Mouse (Mus musculus) neural tube, embryonic 11.5 days (tissue): Measurements from ENCODE around the gene Ptk7. TPM values are rescaled to one million over a fixed set of nuclear protein-coding genes. Genes with fewer than 3 reads are reported as not detected.
A peak's percentile ranks its signal among the peaks of the same experiment; 100 is the strongest.

Source experiments
- ATAC-seq: fragments of 200-750 bp; cut with Nextera tagmentation; 2 replicates; pipeline ENCODE4 v1.8.0; 2017; ENCODE audit warnings: moderate number of reproducible peaks, mild to moderate bottlenecking, moderate TSS enrichment, moderate library complexity; ENCODE audit not compliant: insufficient read depth, low FRiP score, low TSS enrichment
- DNase-seq: peaks from one replicate; pipeline ENCODE4 v3.0.0-alpha.2; 2015; ENCODE audit warnings: low spot score
- H3K27ac ChIP-seq: fragments of 300-500 bp; sonication (generic); 2 replicates; pipeline ENCODE4 v1.5.1; 2014; ENCODE audit warnings: low read depth, mild to moderate bottlenecking, low read length
- H3K27me3 ChIP-seq: fragments of 300-500 bp; sonication (generic); 2 replicates; pipeline ENCODE4 v1.6.1; 2014; ENCODE audit warnings: mild to moderate bottlenecking, low read length, mixed read lengths; ENCODE audit not compliant: control insufficient read depth, insufficient read depth
- H3K36me3 ChIP-seq: fragments of 300-500 bp; sonication (generic); 2 replicates; pipeline ENCODE4 v1.6.1; 2014; ENCODE audit warnings: mild to moderate bottlenecking, low read length, moderate library complexity, mixed read lengths; ENCODE audit not compliant: control insufficient read depth, insufficient read depth
- H3K4me1 ChIP-seq: fragments of 300-500 bp; sonication (generic); 2 replicates; pipeline ENCODE4 v1.6.1; 2014; ENCODE audit warnings: low read length, mixed read lengths; ENCODE audit not compliant: control insufficient read depth, insufficient read depth
- H3K4me2 ChIP-seq: fragments of 300-500 bp; sonication (generic); 2 replicates; pipeline ENCODE4 v1.6.1; 2014; ENCODE audit warnings: low read depth, mild to moderate bottlenecking, moderate library complexity
- H3K4me3 ChIP-seq: fragments of 300-500 bp; sonication (generic); 2 replicates; pipeline ENCODE4 v1.5.1; 2014; ENCODE audit warnings: low read depth, low read length
- H3K9ac ChIP-seq: fragments of 300-500 bp; sonication (generic); 2 replicates; pipeline ENCODE4 v1.6.1; 2014; ENCODE audit warnings: mild to moderate bottlenecking, low read length
- H3K9me3 ChIP-seq: fragments of 300-500 bp; sonication (generic); 2 replicates; pipeline ENCODE4 v1.6.1; 2016; ENCODE audit warnings: low read length; ENCODE audit not compliant: control insufficient read depth
- WGBS: fragments of 180-500 bp; shearing (Covaris S2); extraction: QIAGEN DNeasy Blood & Tissue Kit; methylation state at CpG from one replicate; pipeline ENCODE4 v1.1.7; 2014; 5-methylcytosine and 5-hydroxymethylcytosine counted together
- polyA plus RNA-seq: library from polyadenylated mRNA; unstranded; fragments of >200 nt; fragmentation: Nextera tagmentation; extraction: Ambion mirVana; gene quantifications from 2 replicates; pipeline ENCODE4 v1.2.1, GENCODE M21; 2014

Ptk7 gene
- polyA plus RNA-seq, 1 experiment from 2014 or later, result 32.9 TPM

- Histone ChIP-seq H3K4me2 (peak overlapping the region; percentile 95), H3K4me3 (no peak overlapping the region), H3K9me3 (no peaks in the 10 kb centered on the region), H3K27me3 (no peaks in the 10 kb centered on the region), H3K27ac (no peak overlapping the region), H3K36me3 (peaks cover 2% of the 10 kb centered on the region), H3K4me1 (peaks cover 31% of the 10 kb centered on the region), H3K9ac (no peak overlapping the region)
- WGBS, result 93% methylated on average over 7 of the region's 7 CpGs
- DNase-seq (no peak), ATAC-seq (no peak)
Observed at GRCm38 (mm10) chr17:46647279-46647678, 18.0 kb upstream of the Ptk7 start.

DNA sequence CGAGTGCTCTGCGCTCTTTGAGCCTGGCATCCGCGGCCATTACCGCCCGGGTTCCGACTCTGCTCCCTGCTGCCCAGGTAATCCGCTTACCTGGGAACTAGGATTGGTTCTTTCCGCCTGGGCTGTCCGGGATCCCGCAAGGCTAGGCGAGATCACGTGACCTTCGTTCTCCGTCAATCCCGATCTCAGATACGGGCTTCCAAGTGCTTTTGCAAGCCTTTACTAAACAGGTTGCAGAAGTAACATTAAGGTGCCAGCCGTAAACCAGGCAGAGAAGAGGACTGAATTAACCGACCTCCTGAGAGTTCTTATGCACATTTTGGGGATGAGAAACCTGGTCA lies 17.0 kb upstream of the Ptk7 start:
- Histone ChIP-seq H3K36me3 (peaks cover 4% of the 10 kb centered on the region), H3K4me1 (peaks cover 22% of the 10 kb centered on the region), H3K4me2 (peak overlapping the region; percentile 95), H3K9me3 (no peaks in the 10 kb centered on the region), H3K4me3 (peak overlapping the region; percentile 81), H3K27me3 (no peaks in the 10 kb centered on the region), H3K27ac (peak overlapping the region; percentile 58; the same call in 1 of the 2 replicates), H3K9ac (peak overlapping the region; percentile 82)
- under 1% methylated on average over 19 of the region's 19 CpGs for WGBS
- ATAC-seq (no peak), DNase-seq (no peak)

DNA sequence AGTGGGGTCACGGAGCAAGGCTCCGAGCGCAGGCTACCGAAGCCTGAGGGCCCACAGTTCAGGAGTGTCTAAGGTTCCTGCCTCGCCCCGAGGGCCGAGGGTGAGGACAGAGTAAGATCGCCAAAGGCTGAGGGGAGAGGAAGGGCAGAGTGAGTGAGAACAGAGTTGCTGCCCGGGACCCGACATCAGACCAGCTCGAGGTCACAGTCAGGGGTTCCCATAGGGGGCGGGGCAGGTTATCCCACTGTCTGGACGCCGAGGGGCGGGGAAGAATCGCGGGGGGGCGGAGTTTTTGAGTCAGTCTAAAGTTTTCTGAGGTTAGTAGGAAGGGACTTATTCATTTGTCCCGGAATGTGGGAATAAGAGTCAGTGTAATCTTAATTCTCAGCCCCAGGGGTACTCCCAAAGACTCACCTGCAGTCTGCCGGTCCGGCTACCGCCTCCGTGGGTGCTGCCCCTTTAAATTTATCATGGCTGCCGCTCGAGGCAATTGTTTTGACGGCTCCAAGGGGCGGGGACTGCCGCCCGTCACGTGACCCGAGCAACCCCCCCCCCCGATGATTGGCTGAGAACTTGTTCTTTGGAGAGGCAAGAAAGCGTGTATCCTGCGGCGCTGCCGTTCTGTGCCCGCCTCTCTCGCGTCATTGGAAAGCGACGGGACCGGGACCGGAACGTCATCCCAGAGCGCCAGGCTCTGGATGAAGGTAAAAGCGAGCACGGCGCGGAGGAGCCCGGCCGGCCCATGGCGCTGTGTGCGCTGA lies 16.4 kb upstream of the Ptk7 start, which contains the start of the genes Klc4 and Mrpl2:
Gene Klc4, minus strand, starts transcription at position 462 of the 761 bp plus-strand sequence.
Gene Mrpl2, plus strand, starts transcription at position 669 of the 761 bp plus-strand sequence.
- H3K27me3 ChIP-seq, result no peaks in the 10 kb centered on the region
- H3K9ac ChIP-seq, result peak within 1 kb of the TSS; percentile 82
- peaks cover 4% of the 10 kb centered on the region for H3K36me3 ChIP-seq
- ATAC-seq (peak; percentile 77), DNase-seq (peak; percentile 99)
- peak within 1 kb of the TSS; percentile 81 for H3K4me3 ChIP-seq
- no peaks in the 10 kb centered on the region for H3K9me3 ChIP-seq
- H3K4me2 ChIP-seq, result peak within 1 kb of the TSS; percentile 95
- under 1% methylated on average over 53 of the region's 53 CpGs for WGBS
- peaks cover 17% of the 10 kb centered on the region for H3K4me1 ChIP-seq
- H3K27ac ChIP-seq, result peak within 1 kb of the TSS; percentile 58; the same call in 1 of the 2 replicates

DNA sequence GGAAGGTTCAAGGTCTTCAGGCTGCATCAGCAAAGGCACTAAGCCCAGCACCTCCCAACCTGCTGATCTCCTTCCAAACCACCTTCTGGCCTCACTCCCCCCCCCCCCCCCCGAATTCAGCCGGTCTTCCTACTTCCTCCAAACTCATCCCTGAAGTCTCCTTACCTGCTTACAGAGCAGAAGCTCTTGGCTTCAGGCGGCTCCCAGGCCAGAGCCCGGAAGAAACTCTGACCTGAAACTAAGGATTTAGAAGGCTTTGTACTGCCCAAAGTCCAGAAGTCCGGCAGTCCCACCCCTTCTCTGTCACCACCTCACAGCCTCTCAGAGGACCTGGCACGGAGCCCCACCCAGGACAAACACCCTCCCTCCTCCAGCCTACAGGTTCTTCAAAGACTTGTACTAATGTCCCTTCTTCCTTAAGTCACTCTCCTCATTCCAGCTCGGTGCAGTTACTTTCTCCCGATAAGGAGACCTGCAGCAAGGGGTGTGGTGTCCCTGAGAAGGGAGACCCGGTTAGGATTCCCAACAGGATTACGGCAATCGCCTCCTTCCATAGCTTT lies 15.7 kb upstream of the Ptk7 start:
- Histone ChIP-seq H3K9me3 (no peaks in the 10 kb centered on the region), H3K4me3 (peak overlapping the region; percentile 81), H3K4me2 (peak overlapping the region; percentile 81), H3K27me3 (no peaks in the 10 kb centered on the region), H3K9ac (peak overlapping the region; percentile 45), H3K4me1 (peaks cover 17% of the 10 kb centered on the region), H3K36me3 (peaks cover 4% of the 10 kb centered on the region), H3K27ac (no peak overlapping the region)
- DNase-seq (no peak), ATAC-seq (no peak)
- 14% methylated on average over 10 of the region's 11 CpGs for WGBS

DNA sequence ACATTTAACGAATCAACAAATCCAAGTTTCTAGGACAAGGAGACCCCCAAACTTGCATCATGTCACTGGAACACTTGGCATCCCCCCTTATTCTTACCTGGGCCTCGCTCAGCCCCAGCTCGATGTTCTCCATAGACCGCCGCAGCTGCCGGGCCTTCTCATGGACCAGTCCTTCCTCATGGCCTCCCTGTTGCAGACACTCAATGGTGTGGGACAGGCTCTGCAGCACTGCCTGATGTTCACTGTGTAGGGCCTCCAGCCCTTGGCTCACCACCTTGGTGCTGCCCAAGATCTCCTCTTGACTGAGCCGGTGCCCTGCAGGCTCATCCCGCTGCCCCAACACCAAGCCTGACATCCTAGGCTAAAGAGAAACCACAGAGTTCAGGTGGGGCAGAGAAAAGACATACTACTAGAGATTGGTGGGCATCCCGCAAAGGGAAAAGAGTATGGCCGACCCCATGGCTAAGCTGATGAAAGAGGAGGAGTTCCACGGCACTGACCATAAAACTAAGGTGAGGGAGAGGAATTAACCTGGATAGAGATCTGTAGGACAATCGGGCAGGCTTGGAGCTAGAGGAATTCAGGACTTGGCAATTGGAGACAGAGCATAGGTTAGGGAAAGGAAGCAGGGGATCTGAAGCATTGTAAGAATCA lies 15.0 kb upstream of the Ptk7 start:
- H3K27me3 ChIP-seq, result no peaks in the 10 kb centered on the region
- H3K4me3 ChIP-seq, result no peak overlapping the region
- H3K9ac ChIP-seq, result no peak overlapping the region
- ATAC-seq, result no peak
- 88% methylated on average over 12 of the region's 12 CpGs for WGBS
- peaks cover 13% of the 10 kb centered on the region; the same call in 1 of the 2 replicates for H3K4me1 ChIP-seq
- peak overlapping the region; percentile 81 for H3K4me2 ChIP-seq
- H3K27ac ChIP-seq, result no peak overlapping the region
- H3K36me3 ChIP-seq, result peaks cover 4% of the 10 kb centered on the region
- H3K9me3 ChIP-seq, result no peaks in the 10 kb centered on the region
- DNase-seq, result no peak

GRCm38 (mm10) chr17:46642060-46642459 lies 12.8 kb upstream of the Ptk7 start:
- Histone ChIP-seq H3K4me3 (no peak overlapping the region), H3K9ac (no peak overlapping the region), H3K27me3 (no peaks in the 10 kb centered on the region), H3K36me3 (peaks cover 4% of the 10 kb centered on the region), H3K4me2 (no peak overlapping the region), H3K27ac (no peak overlapping the region), H3K9me3 (no peaks in the 10 kb centered on the region), H3K4me1 (peaks cover 12% of the 10 kb centered on the region; the same call in 1 of the 2 replicates)
- WGBS, result 88% methylated on average over 17 of the region's 17 CpGs
- DNase-seq (no peak), ATAC-seq (no peak)

GRCm38 (mm10) chr17:46639929-46640328 lies 10.6 kb upstream of the Ptk7 start:
- 78% methylated on average over 9 of the region's 9 CpGs for WGBS
- Histone ChIP-seq H3K36me3 (peaks cover 4% of the 10 kb centered on the region), H3K4me1 (peaks cover 8% of the 10 kb centered on the region; the same call in 1 of the 2 replicates), H3K4me3 (no peak overlapping the region), H3K27ac (no peak overlapping the region), H3K9me3 (no peaks in the 10 kb centered on the region), H3K9ac (no peak overlapping the region), H3K27me3 (no peaks in the 10 kb centered on the region), H3K4me2 (no peak overlapping the region)
- DNase-seq, result no peak
- ATAC-seq, result no peak

DNA sequence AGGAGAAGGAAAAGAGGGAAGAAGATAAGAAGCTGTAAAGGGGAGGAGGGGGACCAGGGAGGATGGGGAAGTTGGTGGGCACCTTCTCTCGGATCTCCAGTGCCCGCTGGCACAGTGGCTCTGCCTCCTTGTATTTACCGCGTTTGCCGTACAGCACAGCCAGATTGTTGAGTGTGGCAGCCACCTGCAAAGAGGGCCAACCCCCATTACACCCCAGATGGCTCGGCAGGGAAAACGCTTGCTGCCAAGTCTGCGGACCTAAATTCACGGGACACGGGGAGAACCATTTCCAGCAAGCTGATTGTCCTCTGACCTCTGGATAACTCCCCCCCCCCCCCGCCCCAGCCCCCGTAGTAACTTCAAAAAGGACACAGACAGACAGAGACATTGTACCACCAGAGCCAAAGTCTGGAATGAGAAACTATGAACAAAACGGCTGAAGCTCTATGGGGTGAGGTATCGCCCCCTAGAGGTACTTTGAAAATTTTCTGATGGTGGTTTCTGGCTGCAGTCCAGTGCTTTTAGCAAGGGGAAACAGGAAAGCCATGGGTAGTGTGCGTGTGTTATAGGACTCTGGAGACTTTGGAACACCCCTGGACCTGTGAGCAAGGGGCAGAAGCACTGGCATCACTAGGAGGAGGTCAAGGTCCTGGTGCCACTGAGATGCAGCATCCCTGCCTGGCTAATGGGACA lies 7.7 kb upstream of the Ptk7 start:
- DNase-seq, result peak; percentile 60
- Histone ChIP-seq H3K27me3 (no peaks in the 10 kb centered on the region), H3K36me3 (peaks cover 3% of the 10 kb centered on the region; the same call in 1 of the 2 replicates), H3K27ac (no peak overlapping the region), H3K9ac (no peak overlapping the region), H3K4me2 (no peak overlapping the region; the same call in 1 of the 2 replicates), H3K4me1 (0 out of 2 replicates have a peak, but pooled peaks cover 3% of the 10 kb centered on the region), H3K4me3 (no peak overlapping the region), H3K9me3 (no peaks in the 10 kb centered on the region)
- ATAC-seq, result 0 out of 2 replicates have a peak, but pooled peaks have one; percentile 41
- 15% methylated on average over 15 of the region's 15 CpGs for WGBS
